Mouse (Mus musculus): ENCODE measurements at regions not wholly inside any gene's neighbourhood (a gene's known extent, or its start where the extent isn't known, plus 50 kb on each side); places are given as distances from the start of the nearest gene placed in this dataset.

DNA sequence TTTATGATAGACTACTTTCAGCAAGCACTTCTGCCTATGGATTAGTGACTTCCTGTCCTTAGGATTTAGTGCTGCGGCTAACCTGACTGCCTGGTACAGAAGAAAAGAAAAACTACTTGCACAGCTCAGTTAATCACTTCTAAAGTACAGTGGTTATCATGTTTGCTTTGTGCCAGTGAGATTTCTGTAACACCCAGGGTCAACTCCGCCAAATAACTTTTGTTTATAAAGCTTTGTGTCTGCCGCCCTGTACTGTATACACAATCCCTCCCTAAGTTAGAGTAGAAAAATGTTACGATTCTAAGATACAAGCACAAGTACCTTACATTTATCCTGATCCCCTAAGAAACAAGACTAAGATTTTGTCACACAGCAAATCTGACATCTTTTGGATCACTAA is 120.1 kb upstream of the Ift57 start:
- Histone ChIP-seq H3K4me1 (ENCODE audit: control insufficient read depth, insufficient read depth) (no peaks in the 10 kb centered on the region), H3K9me3 (replicated peaks; ENCODE audit: control insufficient read depth, low read length) (no peaks in the 10 kb centered on the region), H3K36me3 (replicated peaks; ENCODE audit: control insufficient read depth, insufficient read depth, low read length) (no peaks in the 10 kb centered on the region), H3K4me3 (ENCODE audit: low read depth, low read length) (no peak overlapping the region), H3K9ac (replicated peaks; ENCODE audit: low read depth, low read length) (no peak overlapping the region), H3K4me2 (ENCODE audit: low read depth, low read length) (no peak overlapping the region), H3K27me3 (ENCODE audit: control insufficient read depth, insufficient read depth, low read length) (no peaks in the 10 kb centered on the region), H3K27ac (ENCODE audit: low read depth) (no peak overlapping the region)
- DNase-seq (ENCODE audit: low spot score): no peak
- TF ChIP-seq CTCF (IDR thresholded peaks at IDR 0.05; ENCODE audit: low read depth) (no peak), EP300 (IDR thresholded peaks at IDR 0.05; ENCODE audit: low read depth) (no peak)
- 86% methylated on average over 4 of the region's 4 CpGs for WGBS
- ATAC-seq (ENCODE audit: insufficient read depth, low read depth): no peak

GRCm38 (mm10) chr16:49580708-49581107 is 118.3 kb upstream of the Ift57 start:
- Histone ChIP-seq H3K9me3 (replicated peaks; ENCODE audit: control insufficient read depth, low read length) (no peaks in the 10 kb centered on the region), H3K4me2 (ENCODE audit: low read depth, low read length) (no peak overlapping the region), H3K36me3 (replicated peaks; ENCODE audit: control insufficient read depth, insufficient read depth, low read length) (no peaks in the 10 kb centered on the region), H3K9ac (replicated peaks; ENCODE audit: low read depth, low read length) (no peak overlapping the region), H3K27me3 (ENCODE audit: control insufficient read depth, insufficient read depth, low read length) (no peaks in the 10 kb centered on the region), H3K4me1 (ENCODE audit: control insufficient read depth, insufficient read depth) (no peaks in the 10 kb centered on the region), H3K27ac (ENCODE audit: low read depth) (no peak overlapping the region), H3K4me3 (ENCODE audit: low read depth, low read length) (no peak overlapping the region)
- TF ChIP-seq EP300 (IDR thresholded peaks at IDR 0.05; ENCODE audit: low read depth) (no peak), CTCF (IDR thresholded peaks at IDR 0.05; ENCODE audit: low read depth) (no peak)
- ATAC-seq (ENCODE audit: insufficient read depth, low read depth): no peak
- WGBS: 69% methylated on average over 6 of the region's 6 CpGs
- no peak for DNase-seq (ENCODE audit: low spot score)

DNA sequence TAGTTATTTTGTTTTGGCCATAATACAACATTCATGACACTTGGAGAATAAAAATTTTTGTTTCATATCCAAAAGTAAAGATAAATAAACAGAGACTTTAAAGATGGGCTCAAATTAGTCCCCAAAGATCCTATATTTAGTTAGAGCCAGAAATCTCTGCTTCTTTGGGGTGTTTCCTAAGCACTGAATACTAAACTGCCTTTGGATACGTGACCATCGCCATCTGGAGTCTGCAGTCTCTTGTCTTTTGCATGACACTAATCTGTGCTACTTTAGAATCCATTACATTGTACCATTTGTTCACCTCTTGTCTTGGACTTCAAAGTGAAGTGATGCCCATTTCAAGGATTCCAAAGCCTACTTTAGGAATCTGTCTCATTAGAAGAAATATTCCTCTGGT is 92.5 kb upstream of the Ift57 start:
- DNase-seq (ENCODE audit: low spot score) (no peak), ATAC-seq (ENCODE audit: insufficient read depth, low read depth) (no peak)
- no peak overlapping the region for H3K27ac ChIP-seq (ENCODE audit: low read depth)
- no peak overlapping the region for H3K9ac ChIP-seq (replicated peaks; ENCODE audit: low read depth, low read length)
- H3K9me3 ChIP-seq (replicated peaks; ENCODE audit: control insufficient read depth, low read length): 0 out of 2 replicates have a peak, but pooled peaks cover 2% of the 10 kb centered on the region
- H3K27me3 ChIP-seq (ENCODE audit: control insufficient read depth, insufficient read depth, low read length): no peaks in the 10 kb centered on the region
- TF ChIP-seq EP300 (IDR thresholded peaks at IDR 0.05; ENCODE audit: low read depth) (no peak), CTCF (IDR thresholded peaks at IDR 0.05; ENCODE audit: low read depth) (no peak)
- H3K4me2 ChIP-seq (ENCODE audit: low read depth, low read length): no peak overlapping the region
- 80% methylated on average over 2 of the region's 2 CpGs for WGBS
- no peak overlapping the region for H3K4me3 ChIP-seq (ENCODE audit: low read depth, low read length)
- H3K4me1 ChIP-seq (ENCODE audit: control insufficient read depth, insufficient read depth): no peaks in the 10 kb centered on the region
- H3K36me3 ChIP-seq (replicated peaks; ENCODE audit: control insufficient read depth, insufficient read depth, low read length): no peaks in the 10 kb centered on the region

GRCm38 (mm10) chr16:49614801-49615200 is 84.2 kb upstream of the Ift57 start:
- Histone ChIP-seq H3K4me2 (ENCODE audit: low read depth, low read length) (no peak overlapping the region), H3K27me3 (ENCODE audit: control insufficient read depth, insufficient read depth, low read length) (no peaks in the 10 kb centered on the region), H3K27ac (ENCODE audit: low read depth) (no peak overlapping the region), H3K4me1 (ENCODE audit: control insufficient read depth, insufficient read depth) (no peaks in the 10 kb centered on the region), H3K36me3 (replicated peaks; ENCODE audit: control insufficient read depth, insufficient read depth, low read length) (no peaks in the 10 kb centered on the region), H3K9ac (replicated peaks; ENCODE audit: low read depth, low read length) (no peak overlapping the region), H3K9me3 (replicated peaks; ENCODE audit: control insufficient read depth, low read length) (peaks cover 10% of the 10 kb centered on the region), H3K4me3 (ENCODE audit: low read depth, low read length) (no peak overlapping the region)
- DNase-seq (ENCODE audit: low spot score) (no peak), ATAC-seq (ENCODE audit: insufficient read depth, low read depth) (no peak)
- WGBS: 84% methylated on average over 3 of the region's 3 CpGs
- no peak for TF ChIP-seq EP300 (IDR thresholded peaks at IDR 0.05; ENCODE audit: low read depth)
- no peak for TF ChIP-seq CTCF (IDR thresholded peaks at IDR 0.05; ENCODE audit: low read depth)

GRCm38 (mm10) chr16:49615342-49616020 is 83.6 kb upstream of the Ift57 start:
- H3K4me3 ChIP-seq (ENCODE audit: low read depth, low read length): peak overlapping the region; percentile 16
- TF ChIP-seq CTCF (IDR thresholded peaks at IDR 0.05; ENCODE audit: low read depth): no peak
- no peak for TF ChIP-seq EP300 (IDR thresholded peaks at IDR 0.05; ENCODE audit: low read depth)

More at GRCm38 (mm10) chr16:49615342-49616020, 83.6 kb upstream of the Ift57 start:
- ATAC-seq (ENCODE audit: insufficient read depth, low read depth) (no peak), DNase-seq (ENCODE audit: low spot score) (no peak)
- H3K36me3 ChIP-seq (replicated peaks; ENCODE audit: control insufficient read depth, insufficient read depth, low read length): no peaks in the 10 kb centered on the region
- H3K9me3 ChIP-seq (replicated peaks; ENCODE audit: control insufficient read depth, low read length): peaks cover 10% of the 10 kb centered on the region
- H3K4me2 ChIP-seq (ENCODE audit: low read depth, low read length): peak overlapping the region; percentile 44
- H3K27ac ChIP-seq (ENCODE audit: low read depth): no peak overlapping the region
- no peaks in the 10 kb centered on the region for H3K27me3 ChIP-seq (ENCODE audit: control insufficient read depth, insufficient read depth, low read length)
- H3K4me1 ChIP-seq (ENCODE audit: control insufficient read depth, insufficient read depth): no peaks in the 10 kb centered on the region
- WGBS: 74% methylated on average over 20 of the region's 20 CpGs
- no peak overlapping the region for H3K9ac ChIP-seq (replicated peaks; ENCODE audit: low read depth, low read length)
